Mouse (Mus musculus): ENCODE results near the gene Acot11. TPM values are rescaled to one million over a fixed set of nuclear protein-coding genes. Genes with fewer than 3 reads are reported as not detected.
A peak's percentile ranks its signal among the peaks of the same experiment; 100 is the strongest.
"Not testable (repeated sequence)": the region's sequence is repeated elsewhere in the genome, so short reads cannot be mapped to it uniquely, and the experiment has no call there.

Gene Acot11
- polyA plus RNA-seq, 1 experiment from 2014 or later: 1.9 TPM

DNA sequence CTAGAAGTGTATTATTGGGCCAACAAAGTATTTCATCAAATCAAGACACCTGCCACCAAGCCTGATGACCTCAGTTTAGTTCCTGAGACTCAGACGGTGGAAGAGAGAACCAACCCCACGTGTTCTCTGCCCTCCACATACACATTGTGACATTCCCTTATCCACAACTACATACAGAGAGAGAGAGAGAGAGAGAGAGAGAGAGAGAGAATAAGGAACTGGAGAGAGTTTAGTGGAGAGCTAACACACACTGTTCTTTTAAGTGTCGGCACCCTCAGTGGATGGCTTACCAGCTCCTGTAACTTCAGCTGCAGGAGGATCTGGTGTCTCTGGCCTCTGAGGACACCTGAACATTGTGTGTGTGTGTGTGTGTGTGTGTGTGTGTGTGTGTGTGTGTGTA lies 2.5 kb upstream of the Acot11 start:
- WGBS: 82% methylated on average over 3 of the region's 3 CpGs
- Histone ChIP-seq H3K9me3 (no peaks in the 10 kb centered on the region), H3K4me1 (peaks cover 5% of the 10 kb centered on the region; the same call in 1 of the 2 replicates), H3K9ac (no peak overlapping the region), H3K4me3 (no peak overlapping the region), H3K27ac (no peak overlapping the region), H3K27me3 (0 out of 2 replicates have a peak, but pooled peaks cover 4% of the 10 kb centered on the region), H3K36me3 (no peaks in the 10 kb centered on the region), H3K4me2 (replicated peaks) (no peak overlapping the region)
- ATAC-seq (ENCODE audit: insufficient number of reproducible peaks, insufficient read depth, low FRiP score, low TSS enrichment): no peak

DNA sequence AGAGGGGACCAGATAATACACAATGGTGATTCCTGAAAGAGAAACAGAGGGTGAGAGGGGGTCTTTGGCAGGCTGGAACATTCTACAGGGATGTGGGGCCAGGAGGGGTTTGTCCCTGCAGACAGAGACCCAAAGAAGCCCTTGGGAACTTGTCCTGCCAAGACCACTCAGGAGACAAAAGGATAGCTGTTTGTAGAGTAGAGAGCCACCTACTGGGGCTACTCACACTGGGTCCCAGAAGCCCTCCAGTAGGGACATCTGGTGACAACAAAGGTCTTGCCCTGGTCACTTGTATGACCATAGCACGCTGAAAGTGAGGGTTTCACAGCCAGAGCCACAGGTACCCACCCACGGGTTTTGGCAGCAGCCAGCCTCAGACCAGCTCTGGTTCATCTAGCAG lies 1.1 kb upstream of the Acot11 start:
- H3K27me3 ChIP-seq: 0 out of 2 replicates have a peak, but pooled peaks cover 4% of the 10 kb centered on the region
- no peaks in the 10 kb centered on the region for H3K9me3 ChIP-seq
- 54% methylated on average over 2 of the region's 2 CpGs for WGBS
- no peak overlapping the region for H3K4me2 ChIP-seq (replicated peaks)
- H3K36me3 ChIP-seq: no peaks in the 10 kb centered on the region
- H3K4me3 ChIP-seq: no peak overlapping the region
- no peak overlapping the region for H3K27ac ChIP-seq
- H3K4me1 ChIP-seq: peaks cover 5% of the 10 kb centered on the region; the same call in 1 of the 2 replicates
- no peak for ATAC-seq (ENCODE audit: insufficient number of reproducible peaks, insufficient read depth, low FRiP score, low TSS enrichment)
- H3K9ac ChIP-seq: no peak overlapping the region

DNA sequence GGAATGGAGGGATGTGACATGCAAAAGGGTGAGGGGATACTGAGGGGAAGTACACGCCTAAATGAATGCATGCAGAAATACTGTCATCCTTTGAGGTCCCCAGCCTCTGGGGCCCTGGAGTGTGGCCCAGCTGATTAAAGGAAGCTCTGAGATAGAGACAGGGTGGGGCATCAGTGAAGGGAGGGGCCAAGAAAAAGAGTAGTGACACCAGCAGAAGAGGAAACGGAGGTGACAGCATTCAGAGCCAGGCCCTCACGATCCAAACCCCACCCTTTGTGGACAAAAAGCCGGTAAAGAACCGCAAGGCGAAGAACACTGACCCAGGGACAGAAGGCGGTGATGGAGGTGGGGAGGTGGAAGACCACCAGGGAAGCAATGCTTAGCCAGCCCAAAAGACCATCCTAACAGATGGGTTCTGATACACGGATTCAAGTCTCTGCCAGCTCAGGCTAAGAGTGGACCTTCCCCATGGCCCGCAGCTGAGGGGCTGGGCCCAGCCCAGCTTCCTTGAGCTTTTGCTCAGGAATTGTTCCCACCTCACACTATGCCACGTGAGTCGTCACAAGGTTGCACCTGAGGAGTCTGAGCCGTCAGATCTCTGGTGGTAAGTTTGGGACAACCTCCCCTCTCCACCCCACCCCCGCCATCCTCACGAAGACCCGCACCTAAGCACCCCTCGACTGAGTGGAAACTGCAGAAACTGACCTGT lies 443 bp downstream of the Acot11 start:
- peaks cover 7% of the 10 kb centered on the region; the same call in 1 of the 2 replicates for H3K4me1 ChIP-seq
- peak overlapping the region; percentile 49 for H3K9ac ChIP-seq
- ATAC-seq (ENCODE audit: insufficient number of reproducible peaks, insufficient read depth, low FRiP score, low TSS enrichment): 0 out of 2 replicates have a peak, but pooled peaks have one; percentile 29
- H3K27ac ChIP-seq: no peak overlapping the region
- peak overlapping the region; percentile 44 for H3K4me2 ChIP-seq (replicated peaks)
- H3K4me3 ChIP-seq: peak overlapping the region; percentile 24
- no peaks in the 10 kb centered on the region for H3K9me3 ChIP-seq
- WGBS: 41% methylated on average over 16 of the region's 16 CpGs
- H3K36me3 ChIP-seq: no peaks in the 10 kb centered on the region
- H3K27me3 ChIP-seq: 0 out of 2 replicates have a peak, but pooled peaks cover 4% of the 10 kb centered on the region

DNA sequence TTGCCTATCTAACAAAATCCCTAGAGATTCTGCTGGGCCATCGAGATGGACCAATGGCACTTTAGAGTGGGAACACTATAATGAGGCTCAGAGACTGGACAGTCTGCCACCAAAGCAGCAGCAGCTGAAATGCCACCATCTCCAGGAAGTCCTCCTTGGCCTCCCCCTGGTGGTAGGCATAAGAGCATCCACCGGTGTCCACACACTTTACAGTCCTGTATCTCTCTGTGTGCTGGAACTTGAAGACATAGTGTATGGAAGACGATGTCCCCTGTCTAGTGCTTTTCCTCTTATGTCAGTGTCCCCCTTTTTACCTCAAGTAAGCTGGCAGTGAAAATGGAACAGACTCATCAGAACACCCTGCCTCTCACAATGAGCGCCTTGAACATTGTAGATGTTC lies 1.0 kb downstream of the Acot11 start:
- Histone ChIP-seq H3K27ac (no peak overlapping the region), H3K36me3 (no peaks in the 10 kb centered on the region), H3K9me3 (no peaks in the 10 kb centered on the region), H3K4me1 (peaks cover 12% of the 10 kb centered on the region), H3K27me3 (0 out of 2 replicates have a peak, but pooled peaks cover 4% of the 10 kb centered on the region), H3K9ac (no peak overlapping the region), H3K4me3 (no peak overlapping the region), H3K4me2 (replicated peaks) (no peak overlapping the region)
- ATAC-seq (ENCODE audit: insufficient number of reproducible peaks, insufficient read depth, low FRiP score, low TSS enrichment): no peak
- 80% methylated on average over 4 of the region's 4 CpGs for WGBS

DNA sequence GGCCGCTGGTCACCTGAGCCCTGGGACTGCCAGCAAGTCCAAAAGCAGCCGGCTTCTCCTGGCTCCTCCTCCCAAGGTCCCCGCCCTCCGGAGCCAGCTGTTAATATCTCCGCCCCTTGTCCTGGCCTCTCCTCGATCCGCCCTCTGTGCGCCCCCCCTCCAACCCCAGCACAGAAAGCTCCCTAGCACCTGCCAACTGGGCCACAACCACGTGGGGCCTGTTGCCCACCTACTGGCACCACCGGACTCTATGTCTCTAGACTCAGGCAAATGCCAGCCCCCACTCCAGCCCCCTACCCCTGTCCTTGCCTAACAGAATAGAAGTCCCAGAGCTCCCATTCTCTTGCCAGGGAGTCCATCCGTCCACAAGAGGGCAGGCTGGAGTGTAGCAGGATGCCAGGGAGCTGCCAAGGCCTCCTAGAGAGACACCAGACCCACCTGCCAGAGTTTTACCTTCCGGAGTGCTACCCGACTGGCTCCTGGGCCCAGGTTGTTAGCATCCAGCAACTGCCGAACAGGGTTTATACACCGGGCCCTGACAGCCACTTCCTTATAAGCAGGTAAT lies 4.9 kb downstream of the Acot11 start:
- peak overlapping the region; percentile 12; the same call in 1 of the 2 replicates for H3K4me3 ChIP-seq
- no peaks in the 10 kb centered on the region for H3K36me3 ChIP-seq
- 6% methylated on average over 15 of the region's 15 CpGs for WGBS
- no peak overlapping the region for H3K9ac ChIP-seq
- H3K4me2 ChIP-seq (replicated peaks): peak overlapping the region; percentile 40
- no peak overlapping the region for H3K27ac ChIP-seq
- peak; percentile 73 for ATAC-seq (ENCODE audit: insufficient number of reproducible peaks, insufficient read depth, low FRiP score, low TSS enrichment)
- no peaks in the 10 kb centered on the region for H3K9me3 ChIP-seq
- H3K4me1 ChIP-seq: peaks cover 10% of the 10 kb centered on the region
- H3K27me3 ChIP-seq: no peaks in the 10 kb centered on the region

DNA sequence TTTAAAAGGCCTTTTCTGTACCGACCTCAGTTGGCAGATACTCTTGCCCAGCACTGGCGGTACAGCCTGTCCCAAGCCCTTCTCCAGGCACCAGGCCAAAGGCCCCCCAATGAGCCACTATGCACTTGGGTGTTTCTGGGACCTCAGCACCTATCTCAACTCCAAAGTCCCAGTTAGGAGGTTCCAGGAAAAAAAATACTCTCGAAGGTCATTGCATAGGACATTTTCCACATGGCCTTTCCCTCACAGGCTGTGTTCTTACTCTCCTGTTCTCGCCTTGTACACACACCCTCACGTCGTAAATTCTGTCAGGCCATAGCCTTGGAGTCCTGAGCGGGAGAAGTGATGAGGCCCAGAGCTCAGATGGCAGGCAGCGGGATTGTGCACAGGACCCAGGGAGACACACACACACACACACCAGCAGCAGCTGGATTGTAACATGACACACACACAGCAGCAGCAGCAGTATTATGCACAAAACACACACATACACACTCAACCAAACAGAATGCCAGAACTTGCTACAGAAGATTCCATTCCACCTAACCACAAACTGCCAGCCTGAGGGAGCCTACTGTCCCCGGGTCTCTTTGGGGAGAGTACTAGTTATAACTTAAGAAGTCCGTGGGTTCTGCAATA lies 5.8 kb downstream of the Acot11 start:
- Histone ChIP-seq H3K4me2 (replicated peaks) (peak overlapping the region; percentile 40), H3K36me3 (no peaks in the 10 kb centered on the region), H3K9ac (no peak overlapping the region), H3K4me1 (peaks cover 7% of the 10 kb centered on the region), H3K27me3 (no peaks in the 10 kb centered on the region), H3K9me3 (no peaks in the 10 kb centered on the region), H3K27ac (no peak overlapping the region), H3K4me3 (no peak overlapping the region)
- 56% methylated on average over 10 of the region's 10 CpGs for WGBS
- ATAC-seq (ENCODE audit: insufficient number of reproducible peaks, insufficient read depth, low FRiP score, low TSS enrichment): no peak

DNA sequence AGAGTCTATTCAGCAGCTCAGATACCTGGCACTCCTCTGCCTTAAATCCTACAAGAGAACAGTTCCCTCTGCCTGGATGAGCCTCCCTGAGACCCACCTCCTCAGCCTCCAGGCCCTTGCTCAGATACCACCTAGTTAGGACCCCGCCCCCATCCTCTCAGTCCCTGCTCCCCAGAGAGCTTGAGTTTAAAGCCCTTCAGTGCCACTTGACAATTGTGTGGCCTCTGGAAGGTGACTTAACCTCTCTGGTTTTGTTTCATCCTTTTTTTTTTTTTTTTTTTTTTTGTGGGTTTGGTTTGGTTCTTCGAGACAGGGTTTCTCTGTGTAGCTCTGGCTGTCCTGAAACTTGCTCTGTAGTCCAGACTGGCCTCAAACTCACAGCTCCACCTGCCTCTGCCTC lies 9.5 kb downstream of the Acot11 start:
- no peak for ATAC-seq (ENCODE audit: insufficient number of reproducible peaks, insufficient read depth, low FRiP score, low TSS enrichment)
- WGBS: 81% methylated on average over 2 of the region's 2 CpGs

DNA sequence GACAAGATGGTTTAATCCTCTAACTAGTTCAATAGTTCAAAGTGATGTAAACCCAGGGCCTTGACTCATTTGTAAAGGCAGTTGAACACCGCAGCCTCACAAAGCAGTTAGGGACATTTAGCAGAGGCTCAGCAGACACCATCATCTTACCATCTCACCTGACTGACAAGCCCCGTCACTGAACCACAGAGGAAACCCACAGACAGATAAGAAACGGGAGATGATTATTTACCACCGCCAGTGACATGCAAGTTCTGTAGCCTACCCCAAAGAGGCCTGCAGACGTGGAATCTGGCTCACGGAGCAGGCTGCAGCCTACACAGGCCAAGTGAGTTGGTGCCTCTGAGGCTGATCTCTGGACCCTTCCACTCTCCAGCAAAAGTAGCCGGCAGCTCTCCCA lies 10.6 kb downstream of the Acot11 start:
- Histone ChIP-seq H3K36me3 (no peaks in the 10 kb centered on the region), H3K27ac (no peak overlapping the region), H3K9me3 (no peaks in the 10 kb centered on the region), H3K27me3 (no peaks in the 10 kb centered on the region), H3K4me2 (replicated peaks) (no peak overlapping the region), H3K4me3 (no peak overlapping the region), H3K9ac (no peak overlapping the region), H3K4me1 (peaks cover 11% of the 10 kb centered on the region; the same call in 1 of the 2 replicates)
- ATAC-seq (ENCODE audit: insufficient number of reproducible peaks, insufficient read depth, low FRiP score, low TSS enrichment): no peak
- 88% methylated on average over 7 of the region's 7 CpGs for WGBS

More for the DNA sequence above, 9.5 kb downstream of the Acot11 start:
- Histone ChIP-seq H3K27ac (no peak overlapping the region), H3K36me3 (no peaks in the 10 kb centered on the region), H3K4me3 (no peak overlapping the region), H3K4me1 (peaks cover 7% of the 10 kb centered on the region), H3K4me2 (replicated peaks) (no peak overlapping the region), H3K9ac (no peak overlapping the region), H3K9me3 (no peaks in the 10 kb centered on the region), H3K27me3 (no peaks in the 10 kb centered on the region)

DNA sequence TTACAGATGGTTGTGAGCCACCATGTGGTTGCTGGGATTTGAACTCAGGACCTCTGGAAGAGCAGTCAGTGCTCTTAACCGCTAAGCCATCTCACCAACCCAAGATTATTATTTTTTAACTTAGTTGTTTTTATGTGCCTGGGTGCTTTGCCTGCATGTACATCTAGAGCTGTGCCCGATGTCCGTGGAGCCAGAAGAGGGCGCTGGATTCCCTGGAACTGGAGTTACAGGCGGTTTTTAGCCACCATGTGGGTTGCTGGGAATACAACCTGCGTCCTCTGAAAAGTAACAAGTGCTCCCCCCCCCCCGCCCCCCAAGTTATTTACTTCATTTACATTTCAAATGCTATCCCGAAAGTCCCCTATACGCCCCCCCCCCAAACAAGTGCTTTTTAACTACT lies 11.0 kb downstream of the Acot11 start:
- not testable (repeated sequence) for H3K9me3 ChIP-seq; H3K4me2 ChIP-seq (replicated peaks); H3K27ac ChIP-seq; H3K4me1 ChIP-seq; H3K4me3 ChIP-seq; H3K36me3 ChIP-seq; ATAC-seq (ENCODE audit: insufficient number of reproducible peaks, insufficient read depth, low FRiP score, low TSS enrichment); H3K27me3 ChIP-seq; H3K9ac ChIP-seq
- 94% methylated on average over 9 of the region's 9 CpGs for WGBS

DNA sequence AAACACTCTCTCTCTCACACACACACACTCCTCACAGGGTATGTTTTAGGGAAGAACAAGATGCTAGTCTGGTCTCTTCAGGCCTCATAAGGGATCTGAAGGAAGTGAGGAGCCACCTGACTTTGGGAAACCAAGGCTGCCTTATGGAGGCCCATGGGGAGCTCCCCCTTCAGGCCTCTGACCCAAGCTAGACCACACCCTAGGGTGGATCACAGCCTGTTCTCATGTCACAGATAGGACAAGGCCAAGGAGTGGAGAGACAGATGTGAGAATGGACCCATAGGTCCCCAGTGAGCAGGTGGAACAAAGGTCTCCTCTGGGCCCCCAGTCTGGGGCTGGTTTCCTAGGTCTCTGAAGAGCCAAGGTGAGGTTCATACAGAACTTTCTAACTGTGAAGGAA lies 12.5 kb downstream of the Acot11 start:
- no peaks in the 10 kb centered on the region for H3K9me3 ChIP-seq
- no peaks in the 10 kb centered on the region for H3K27me3 ChIP-seq
- no peak overlapping the region for H3K4me3 ChIP-seq
- no peak overlapping the region for H3K4me2 ChIP-seq (replicated peaks)
- peaks cover 19% of the 10 kb centered on the region for H3K4me1 ChIP-seq
- no peak for ATAC-seq (ENCODE audit: insufficient number of reproducible peaks, insufficient read depth, low FRiP score, low TSS enrichment)
- no peak overlapping the region for H3K27ac ChIP-seq
- H3K36me3 ChIP-seq: no peaks in the 10 kb centered on the region
- no peak overlapping the region for H3K9ac ChIP-seq

DNA sequence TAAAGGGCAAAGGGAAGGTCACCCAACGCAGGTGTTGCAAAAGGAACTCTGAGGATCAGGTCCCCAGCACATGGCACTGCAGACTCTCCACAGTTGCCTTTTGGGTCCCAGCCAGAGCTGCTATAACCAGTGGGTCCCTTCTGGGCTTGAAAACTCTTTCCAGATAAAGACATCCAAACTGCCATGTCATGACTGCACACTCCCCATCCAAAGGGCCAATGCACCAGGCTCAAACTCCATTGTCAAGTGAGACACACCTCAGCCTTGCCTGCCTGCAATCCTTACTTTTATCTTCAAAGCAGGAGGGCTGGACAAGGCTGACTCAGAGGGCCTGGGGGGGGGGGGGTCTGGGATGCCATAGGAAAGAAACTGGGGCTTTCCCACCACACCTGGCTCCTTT lies 13.9 kb downstream of the Acot11 start:
- Histone ChIP-seq H3K36me3 (no peaks in the 10 kb centered on the region), H3K4me3 (no peak overlapping the region), H3K27ac (no peak overlapping the region), H3K4me1 (peaks cover 33% of the 10 kb centered on the region), H3K9me3 (no peaks in the 10 kb centered on the region), H3K27me3 (no peaks in the 10 kb centered on the region), H3K4me2 (replicated peaks) (no peak overlapping the region), H3K9ac (no peak overlapping the region)
- WGBS: 94% methylated on average over 1 of the region's 1 CpGs
- ATAC-seq (ENCODE audit: insufficient number of reproducible peaks, insufficient read depth, low FRiP score, low TSS enrichment): no peak

DNA sequence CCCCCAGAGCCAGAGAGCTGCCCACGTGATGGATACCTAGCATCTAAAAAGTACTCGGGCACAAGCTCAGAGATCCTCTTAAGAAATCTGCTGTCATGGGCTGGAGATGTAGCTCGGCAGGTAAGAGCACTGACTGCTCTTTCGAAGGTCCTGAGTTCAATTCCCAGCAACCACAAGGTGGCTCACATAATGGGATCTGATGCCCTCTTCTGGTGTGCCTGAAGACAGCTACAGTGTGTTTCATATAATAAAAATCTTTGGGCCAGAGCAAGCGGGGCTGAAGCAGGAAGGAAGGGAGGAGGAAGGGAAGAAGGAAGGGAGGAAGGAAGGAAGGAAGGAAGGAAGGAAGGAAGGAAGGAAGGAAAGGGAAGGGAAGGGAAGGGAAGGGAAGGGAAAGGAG lies 14.6 kb downstream of the Acot11 start:
- H3K4me3 ChIP-seq; H3K4me2 ChIP-seq (replicated peaks); H3K27me3 ChIP-seq; H3K9me3 ChIP-seq; ATAC-seq (ENCODE audit: insufficient number of reproducible peaks, insufficient read depth, low FRiP score, low TSS enrichment); H3K27ac ChIP-seq; H3K9ac ChIP-seq; H3K36me3 ChIP-seq: not testable (repeated sequence)
- WGBS: 78% methylated on average over 5 of the region's 5 CpGs
- H3K4me1 ChIP-seq: peaks cover 40% of the 10 kb centered on the region

All from embryonic facial prominence, embryonic 12.5 days (tissue).